ENCODE assay signal across 8 mouse cellular contexts in the genomic region with DNA sequence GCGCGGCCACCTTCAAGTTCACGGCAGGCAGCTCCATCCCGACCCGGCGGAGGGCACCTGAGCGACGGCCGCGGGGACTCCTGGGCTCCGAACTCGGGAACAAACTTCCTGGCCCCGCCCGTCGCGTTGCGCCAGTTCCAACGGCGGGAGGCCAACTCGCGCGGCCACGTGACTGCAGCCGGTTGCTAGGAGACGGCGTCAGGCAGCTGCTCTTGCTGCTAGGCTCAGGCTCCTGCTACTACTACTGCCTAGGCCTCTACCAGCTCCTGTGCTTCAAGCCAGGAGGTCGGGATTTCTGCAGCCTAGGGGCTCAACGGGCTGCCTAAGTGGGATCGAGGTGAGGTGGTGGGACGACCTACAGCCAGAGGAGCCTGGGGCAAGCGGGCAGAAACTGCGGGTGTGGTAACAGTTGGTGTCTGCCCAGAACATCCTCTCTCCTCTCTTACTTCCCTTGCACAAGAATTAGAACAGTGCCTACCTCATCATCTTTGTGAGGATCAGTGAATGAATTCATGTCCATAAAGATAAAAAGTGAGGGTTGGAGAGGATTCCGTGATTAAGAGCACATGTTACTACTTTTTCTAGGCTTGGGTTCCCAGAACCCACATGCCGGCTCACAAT. TPM values are rescaled to one million over a fixed set of nuclear protein-coding genes. Genes with fewer than 3 reads are reported as not detected.
DNase-seq lines count a peak whose midpoint lies in the region; ATAC-seq and TF ChIP-seq lines count a peak whose summit lies in the region.

A gene (minus strand): TSS at position 125 of the 621 bp plus-strand sequence.

- H3K4me2 ChIP-seq in hindbrain, postnatal 0 days (ENCODE audit: low read depth, low read length), result peak within 1 kb of the TSS; percentile 84

- H3K9ac ChIP-seq in hindbrain, postnatal 0 days (replicated peaks; ENCODE audit: low read length), result peak within 1 kb of the TSS; percentile 49

- intact Hi-C loops in gastrocnemius, adult 2 months (cut with DNase I), result loop anchor here (5.0 kb wide), 1 partner anchor 46 kb away; no protein-coding TSS in a partner anchor

- DNase-seq in ZHBTc4 (ENCODE audit: low read depth, low spot score), result peak; percentile 98
- peak; percentile 98 for DNase-seq in gastrocnemius, adult 2 months
- peak; percentile 95 for DNase-seq in hindbrain, postnatal 0 days (ENCODE audit: low spot score)
- peak; percentile 82 to 91 for DNase-seq in left cerebral cortex, adult 8-10 months (ENCODE audit: low spot score in 2 of 2)
- DNase-seq in right cerebral cortex, postnatal 10 days (ENCODE audit: low spot score in 2 of 2), result peak; percentile 97
- peak; percentile 94 for DNase-seq in urinary bladder, postnatal 25 days (ENCODE audit: low spot score)

- H3K27ac ChIP-seq in gastrocnemius, adult 2 months, result peak within 1 kb of the TSS; percentile 94
- peak within 1 kb of the TSS; percentile 70; the same call in 1 of the 2 replicates for H3K27ac ChIP-seq in hindbrain, postnatal 0 days

- H3K4me3 ChIP-seq in gastrocnemius, adult 2 months, result peak within 1 kb of the TSS; percentile 96
- peak within 1 kb of the TSS; percentile 50 for H3K4me3 ChIP-seq in hindbrain, postnatal 0 days (ENCODE audit: low read length)
- peak within 1 kb of the TSS; percentile 96 for H3K4me3 ChIP-seq in megakaryocyte, embryonic 14.5 days (replicated peaks)

- ATAC-seq in common myeloid progenitor, adult 5-6 weeks (replicated peaks; ENCODE audit: low read depth, poor library complexity, severe bottlenecking), result peak; percentile 81
- peak; percentile 92 for ATAC-seq in hindbrain, postnatal 0 days

- WGBS in hindbrain, postnatal 0 days, result 4% methylated on average over 34 of the region's 34 CpGs

- H3K4me1 ChIP-seq in hindbrain, postnatal 0 days (ENCODE audit: insufficient read depth, low read length), result peaks cover 5% of the 10 kb centered on the region; the same call in 1 of the 2 replicates
- H3K4me1 ChIP-seq in megakaryocyte, embryonic 14.5 days, result peaks cover 69% of the 10 kb centered on the region

- H3K9me3 ChIP-seq in hindbrain, postnatal 0 days (ENCODE audit: low read length), result no peaks in the 10 kb centered on the region
- H3K9me3 ChIP-seq in megakaryocyte, embryonic 14.5 days, result no peaks in the 10 kb centered on the region

- H3K27me3 ChIP-seq in hindbrain, postnatal 0 days (ENCODE audit: insufficient read depth, low read length), result no peaks in the 10 kb centered on the region
- no peaks in the 10 kb centered on the region for H3K27me3 ChIP-seq in megakaryocyte, embryonic 14.5 days (replicated peaks)

- TF ChIP-seq CTCF in gastrocnemius, adult 2 months (IDR thresholded peaks at IDR 0.05), result no peak
- no peak for TF ChIP-seq CTCF in hindbrain, postnatal 0 days (IDR thresholded peaks at IDR 0.05; ENCODE audit: low read depth)

- H3K36me3 ChIP-seq in hindbrain, postnatal 0 days (ENCODE audit: insufficient read depth, low read length), result no peaks in the 10 kb centered on the region
- peaks cover 20% of the 10 kb centered on the region for H3K36me3 ChIP-seq in megakaryocyte, embryonic 14.5 days (replicated peaks; ENCODE audit: low read length)

RNA-seq across cellular contexts. Expression of the gene that starts here (rescaled TPM):
- total RNA-seq in common myeloid progenitor, adult 5-6 weeks (2017), result 23.6 and 31.2 TPM in 2 replicates
- 10 to 100 TPM in 1 of 2 experiments, 1 to 10 TPM in 1; 9.8 to 12.6 TPM for total RNA-seq in gastrocnemius, adult 2 months (2021)
- 6.2 and 7.6 TPM in 2 replicates for total RNA-seq in hindbrain, postnatal 0 days (2014; rRNA removed)
- polyA plus RNA-seq in hindbrain, postnatal 0 days (2015; fragmentation: Nextera tagmentation; extraction: Ambion mirVana), result 9.9 and 10.4 TPM in 2 replicates
- total RNA-seq in left cerebral cortex, adult 8-10 months (2022), result 10 to 100 TPM in 2 of 4 experiments, 1 to 10 TPM in 2; 9.1 to 13.5 (median 10.6) TPM
- 16.5 and 50.7 TPM in 2 replicates for polyA plus RNA-seq in megakaryocyte, embryonic 14.5 days (2012; ENCODE audit: insufficient read depth, low replicate concordance)

Comparison
In these comparisons a context has a peak if more than half of its experiments do, and no peak if none do; other contexts are left out.
1. Peak in every context shown above with its lines: DNase-seq, ATAC-seq, H3K4me3 ChIP-seq and H3K27ac ChIP-seq.